In the genomic region with DNA sequence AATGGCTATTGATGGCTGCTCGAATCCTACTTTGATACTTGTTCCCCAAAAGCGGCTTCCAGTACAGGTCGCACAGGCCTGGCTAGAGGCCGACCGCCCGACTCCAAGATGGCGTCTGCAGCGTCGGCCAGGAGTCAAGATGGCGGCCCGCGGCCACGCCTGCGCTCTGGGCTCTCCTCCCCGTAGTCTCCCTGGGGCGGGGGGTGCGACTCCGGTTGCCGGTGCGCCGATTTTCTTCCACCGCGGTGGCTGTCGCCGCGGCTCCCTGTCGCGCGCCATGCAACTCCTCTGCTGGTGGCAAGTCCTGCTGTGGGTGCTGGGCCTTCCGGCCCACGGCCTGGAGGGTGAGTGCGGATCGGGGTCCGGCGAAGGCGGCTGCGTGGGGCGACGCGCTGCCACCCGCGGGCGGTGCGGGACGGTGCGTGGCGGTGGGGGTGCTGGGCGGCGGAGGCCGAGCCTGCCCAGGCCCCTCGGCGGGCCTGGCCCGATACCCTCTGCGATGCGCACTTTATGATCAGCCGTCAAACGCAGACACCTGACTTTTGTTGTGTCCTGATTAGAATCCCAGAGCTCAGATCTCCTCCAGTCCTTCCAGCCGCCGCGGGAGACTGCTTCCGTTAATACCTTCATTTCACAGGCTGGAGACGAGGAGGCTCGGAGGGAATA, we compare ENCODE assay signal across 8 mouse cellular contexts. TPM values are rescaled to one million over a fixed set of nuclear protein-coding genes. Genes with fewer than 3 reads are reported as not detected.
DNase-seq lines count a peak whose midpoint lies in the region; ATAC-seq and TF ChIP-seq lines count a peak whose summit lies in the region.

A gene (plus strand): TSS at position 150 of the 666 bp plus-strand sequence.

- peaks cover 3% of the 10 kb centered on the region for H3K4me1 ChIP-seq in heart, embryonic 10.5 days
- no peaks in the 10 kb centered on the region for H3K4me1 ChIP-seq in kidney, embryonic 14.5 days (ENCODE audit: control insufficient read depth, insufficient read depth, low read length)
- peaks cover 12% of the 10 kb centered on the region for H3K4me1 ChIP-seq in limb, embryonic 14.5 days (ENCODE audit: control insufficient read depth, insufficient read depth, low read length)
- peaks cover 16% of the 10 kb centered on the region for H3K4me1 ChIP-seq in midbrain, embryonic 16.5 days (ENCODE audit: control insufficient read depth, insufficient read depth, low read length)
- no peaks in the 10 kb centered on the region for H3K4me1 ChIP-seq in spleen, adult 2 months (ENCODE audit: control insufficient read depth, insufficient read depth, insufficient read length)

- H3K9me3 ChIP-seq in heart, embryonic 10.5 days = no peaks in the 10 kb centered on the region
- H3K9me3 ChIP-seq in kidney, embryonic 14.5 days (ENCODE audit: control insufficient read depth, low read length) = no peaks in the 10 kb centered on the region
- H3K9me3 ChIP-seq in limb, embryonic 14.5 days (ENCODE audit: control insufficient read depth, low read length) = no peaks in the 10 kb centered on the region
- no peaks in the 10 kb centered on the region for H3K9me3 ChIP-seq in midbrain, embryonic 16.5 days (replicated peaks; ENCODE audit: control insufficient read depth, low read length, poor library complexity, severe bottlenecking)

- peak; percentile 99 for ATAC-seq in erythroblast, adult 5-6 weeks (replicated peaks; ENCODE audit: low FRiP score, poor library complexity, severe bottlenecking)
- ATAC-seq in kidney, embryonic 14.5 days (ENCODE audit: low FRiP score, low TSS enrichment) = peak; percentile 93
- ATAC-seq in limb, embryonic 14.5 days (ENCODE audit: low FRiP score, low read depth) = peak; percentile 95
- peak; percentile 96 for ATAC-seq in midbrain, embryonic 16.5 days

- DNase-seq in B cell, adult 2 months = peak; percentile 80 to 83
- DNase-seq in brain, adult 2 months (ENCODE audit: low read depth, low spot score) = peak; percentile 93
- peak; percentile 91 for DNase-seq in heart, embryonic 10.5 days (ENCODE audit: low spot score)
- peak; percentile 82 for DNase-seq in limb, embryonic 14.5 days (ENCODE audit: low spot score)
- peak; percentile 50 to 81 for DNase-seq in spleen, adult 2 months (ENCODE audit: low read depth in 1 of 2, low spot score in 2 of 2)

- H3K4me2 ChIP-seq in kidney, embryonic 14.5 days (replicated peaks; ENCODE audit: low read depth, low read length) = peak within 1 kb of the TSS; percentile 50
- peak within 1 kb of the TSS; percentile 63 for H3K4me2 ChIP-seq in limb, embryonic 14.5 days (replicated peaks; ENCODE audit: low read depth, low read length, severe bottlenecking)
- peak within 1 kb of the TSS; percentile 58 for H3K4me2 ChIP-seq in midbrain, embryonic 16.5 days (ENCODE audit: low read length)

- WGBS in heart, embryonic 10.5 days = under 1% methylated on average over 62 of the region's 63 CpGs
- under 1% methylated on average over 63 of the region's 63 CpGs for WGBS in kidney, embryonic 14.5 days
- WGBS in limb, embryonic 14.5 days = 0% methylated on average over 56 of the region's 63 CpGs
- WGBS in midbrain, embryonic 16.5 days = 0% methylated on average over 63 of the region's 63 CpGs
- under 1% methylated on average over 63 of the region's 63 CpGs for WGBS in spleen, adult 2 months

- H3K4me3 ChIP-seq in heart, embryonic 10.5 days = peak within 1 kb of the TSS; percentile 83
- H3K4me3 ChIP-seq in kidney, embryonic 14.5 days (ENCODE audit: low read length) = peak within 1 kb of the TSS; percentile 75
- H3K4me3 ChIP-seq in limb, embryonic 14.5 days (replicated peaks; ENCODE audit: low read length) = peak within 1 kb of the TSS; percentile 99
- H3K4me3 ChIP-seq in midbrain, embryonic 16.5 days (ENCODE audit: low read depth, low read length) = peak within 1 kb of the TSS; percentile 96
- peak within 1 kb of the TSS; percentile 86 for H3K4me3 ChIP-seq in spleen, adult 2 months (ENCODE audit: extremely low read depth, insufficient read depth, insufficient read length)

- H3K9ac ChIP-seq in kidney, embryonic 14.5 days (ENCODE audit: low read depth, low read length) = peak within 1 kb of the TSS; percentile 84
- peak within 1 kb of the TSS; percentile 96 for H3K9ac ChIP-seq in limb, embryonic 14.5 days (ENCODE audit: low read depth, low read length, severe bottlenecking)
- peak within 1 kb of the TSS; percentile 96 for H3K9ac ChIP-seq in midbrain, embryonic 16.5 days (ENCODE audit: low read depth, low read length)

- no peaks in the 10 kb centered on the region for H3K27me3 ChIP-seq in heart, embryonic 10.5 days (ENCODE audit: insufficient read depth, poor library complexity, severe bottlenecking)
- no peaks in the 10 kb centered on the region for H3K27me3 ChIP-seq in kidney, embryonic 14.5 days (ENCODE audit: control insufficient read depth, insufficient read depth, low read length)
- H3K27me3 ChIP-seq in limb, embryonic 14.5 days (ENCODE audit: control insufficient read depth, insufficient read depth, low read length) = no peaks in the 10 kb centered on the region
- H3K27me3 ChIP-seq in midbrain, embryonic 16.5 days (ENCODE audit: control insufficient read depth, insufficient read depth, low read depth, low read length) = no peaks in the 10 kb centered on the region
- no peaks in the 10 kb centered on the region for H3K27me3 ChIP-seq in spleen, adult 2 months (ENCODE audit: control insufficient read depth, insufficient read depth, low read length)

- H3K36me3 ChIP-seq in heart, embryonic 10.5 days = peaks cover 23% of the 10 kb centered on the region
- peaks cover 5% of the 10 kb centered on the region; the same call in 1 of the 2 replicates for H3K36me3 ChIP-seq in kidney, embryonic 14.5 days (ENCODE audit: control insufficient read depth, insufficient read depth, low read length)
- H3K36me3 ChIP-seq in limb, embryonic 14.5 days (ENCODE audit: control insufficient read depth, insufficient read depth, low read length) = peaks cover 17% of the 10 kb centered on the region
- peaks cover 10% of the 10 kb centered on the region for H3K36me3 ChIP-seq in midbrain, embryonic 16.5 days (ENCODE audit: control insufficient read depth, insufficient read depth, low read length)
- peaks cover 4% of the 10 kb centered on the region for H3K36me3 ChIP-seq in spleen, adult 2 months (ENCODE audit: control insufficient read depth, insufficient read depth, low read length)

- TF ChIP-seq CTCF in spleen, adult 2 months (IDR thresholded peaks at IDR 0.05; ENCODE audit: extremely low read depth, insufficient read depth, insufficient read length, insufficient replicate concordance) = no peak

- TF ChIP-seq POLR2A in limb, embryonic 14.5 days (IDR thresholded peaks at IDR 0.05; ENCODE audit: borderline replicate concordance, extremely low read depth, insufficient read depth, insufficient read length) = peak; percentile 75; the same call in 1 of the 2 replicates
- TF ChIP-seq POLR2A in spleen, adult 2 months (IDR thresholded peaks at IDR 0.05; ENCODE audit: low read depth, low read length) = peak; percentile 48

- H3K27ac ChIP-seq in heart, embryonic 10.5 days = peak within 1 kb of the TSS; percentile 95
- peak within 1 kb of the TSS; percentile 60 for H3K27ac ChIP-seq in kidney, embryonic 14.5 days (ENCODE audit: low read depth, low read length)
- H3K27ac ChIP-seq in limb, embryonic 14.5 days (replicated peaks; ENCODE audit: low read depth, low read length) = peak within 1 kb of the TSS; percentile 86
- peak within 1 kb of the TSS; percentile 98 for H3K27ac ChIP-seq in midbrain, embryonic 16.5 days (ENCODE audit: low read length)
- peak within 1 kb of the TSS; percentile 71 for H3K27ac ChIP-seq in spleen, adult 2 months (ENCODE audit: insufficient read depth, low read length)

RNA-seq across cellular contexts. Expression of the gene that starts here (rescaled TPM):
- total RNA-seq in erythroblast, adult 5-6 weeks (2015; ENCODE audit: low replicate concordance) = 10.4 and 11.5 TPM in 2 replicates
- 4.2 and 7.0 TPM in 2 replicates for total RNA-seq in erythroblast, adult 5-6 weeks (2017; ENCODE audit: low replicate concordance)
- 61.3 and 69.5 TPM in 2 replicates for polyA plus RNA-seq in heart, embryonic 10.5 days (2016; fragmentation: Nextera tagmentation; extraction: Ambion mirVana)
- polyA plus RNA-seq in kidney, embryonic 14.5 days (2014; fragmentation: Nextera tagmentation; extraction: Ambion mirVana) = 87.1 and 91.7 TPM in 2 replicates
- 61.8 and 64.4 TPM in 2 replicates for polyA plus RNA-seq in limb, embryonic 14.5 days (2012; rRNA removed)
- polyA plus RNA-seq in limb, embryonic 14.5 days (2014; fragmentation: Nextera tagmentation; extraction: Ambion mirVana) = 104 and 109 TPM in 2 replicates
- 143 and 149 TPM in 2 replicates for polyA plus RNA-seq in midbrain, embryonic 16.5 days (2015; fragmentation: Nextera tagmentation; extraction: Ambion mirVana)
- polyA plus RNA-seq in spleen, adult 2 months (2012; rRNA removed) = 18.6 and 21.2 TPM in 2 replicates

Comparison
In these comparisons a context has a peak if more than half of its experiments do, and no peak if none do; other contexts are left out.
1. Peak in every context shown above with its lines: DNase-seq, ATAC-seq, H3K4me3 ChIP-seq and H3K27ac ChIP-seq.